Mouse (Mus musculus): ENCODE data around the gene Nsl1. TPM values are rescaled to one million over a fixed set of nuclear protein-coding genes. Genes with fewer than 3 reads are reported as not detected.

Gene Nsl1
- polyA plus RNA-seq, 1 experiment from 2014 or later, result 26.4 TPM

DNA sequence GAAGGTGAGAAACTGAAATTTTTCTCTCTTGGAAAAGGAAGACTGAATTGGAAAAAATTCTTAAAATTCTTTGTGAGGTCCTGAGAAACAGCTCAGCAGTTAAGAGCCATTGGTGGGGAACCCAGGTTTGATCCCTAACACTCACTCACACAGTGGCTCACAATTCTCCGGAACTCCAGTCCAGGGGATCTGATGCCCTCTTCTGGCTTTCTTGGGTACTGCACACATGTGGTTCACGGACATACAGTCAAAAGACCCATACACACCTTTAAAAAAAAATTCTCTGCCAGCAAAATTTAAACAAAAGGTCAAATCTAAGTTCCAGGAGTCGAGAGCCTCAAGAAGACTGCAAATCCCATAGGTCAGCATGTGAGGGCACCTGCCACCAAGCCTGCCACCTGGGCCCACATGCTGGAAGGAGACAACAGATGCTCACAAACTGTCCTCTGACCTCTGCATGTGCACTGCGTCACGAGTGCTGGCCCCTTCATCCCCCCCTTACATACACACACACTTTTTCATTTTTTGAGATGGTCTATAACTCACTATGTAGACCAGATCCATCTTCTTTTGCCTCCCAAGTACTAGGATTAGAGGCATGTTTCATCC is 22.2 kb downstream of the Nsl1 start:
- Histone ChIP-seq H3K4me2 (no peak overlapping the region), H3K27me3 (no peaks in the 10 kb centered on the region), H3K36me3 (replicated peaks) (peaks cover 44% of the 10 kb centered on the region), H3K4me1 (no peaks in the 10 kb centered on the region), H3K9me3 (no peaks in the 10 kb centered on the region), H3K27ac (no peak overlapping the region), H3K4me3 (replicated peaks) (no peak overlapping the region), H3K9ac (no peak overlapping the region)
- ATAC-seq (ENCODE audit: low FRiP score), result no peak
- 75% methylated on average over 5 of the region's 5 CpGs for WGBS

DNA sequence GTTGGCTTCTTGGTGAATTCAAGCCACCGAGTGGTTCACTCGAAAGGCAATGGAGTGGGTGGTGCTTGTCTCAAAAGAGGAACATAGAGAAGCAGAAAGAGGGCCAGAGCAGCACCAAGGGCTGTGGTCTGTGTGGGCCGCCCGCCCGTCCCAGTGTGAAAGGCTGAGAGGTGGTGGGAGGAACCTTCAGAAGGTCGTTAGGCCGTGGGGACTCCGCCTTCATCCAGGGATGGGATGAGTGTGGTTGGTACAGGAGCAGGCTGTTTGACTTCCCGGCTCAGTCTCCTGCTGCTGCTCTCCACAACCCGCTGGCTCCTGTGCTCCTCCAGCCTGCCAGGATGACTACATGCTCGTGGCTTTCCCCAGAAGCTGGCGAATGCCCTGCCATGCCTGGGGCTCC is 22.8 kb downstream of the Nsl1 start:
- WGBS, result 81% methylated on average over 12 of the region's 12 CpGs
- ATAC-seq (ENCODE audit: low FRiP score), result no peak
- H3K36me3 ChIP-seq (replicated peaks), result peaks cover 39% of the 10 kb centered on the region

DNA sequence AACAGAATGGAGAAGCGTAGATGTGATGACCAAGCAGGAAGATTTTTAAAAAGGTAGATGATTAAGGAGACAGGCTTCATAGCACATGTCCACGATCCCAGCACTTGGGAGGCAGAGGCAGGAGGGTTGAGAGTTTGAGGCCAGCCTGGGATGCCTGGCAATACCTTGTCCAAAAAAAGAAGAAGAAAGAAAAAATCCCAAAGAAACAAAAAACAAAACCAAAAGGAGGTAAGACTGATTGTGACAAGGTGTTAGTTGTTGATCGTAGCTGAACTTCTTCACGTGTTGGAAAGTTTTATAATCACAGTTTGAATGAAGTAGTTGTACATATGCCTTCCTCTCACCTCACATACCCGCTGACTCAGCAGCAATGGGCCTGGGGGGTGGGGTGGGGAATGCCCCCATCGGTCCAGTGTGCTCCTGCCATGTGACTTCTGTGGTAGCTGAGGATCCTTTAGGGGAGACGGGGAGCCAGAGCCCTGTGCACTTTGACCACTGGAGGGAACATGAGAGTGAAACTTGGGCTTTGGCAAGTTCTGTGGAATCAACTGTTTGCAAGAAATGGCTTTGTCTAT is 23.6 kb downstream of the Nsl1 start:
- Histone ChIP-seq H3K4me3 (replicated peaks) (no peak overlapping the region), H3K9ac (no peak overlapping the region), H3K4me1 (no peaks in the 10 kb centered on the region), H3K9me3 (no peaks in the 10 kb centered on the region), H3K4me2 (no peak overlapping the region), H3K27me3 (no peaks in the 10 kb centered on the region), H3K36me3 (replicated peaks) (peaks cover 34% of the 10 kb centered on the region), H3K27ac (no peak overlapping the region)
- 90% methylated on average over 7 of the region's 7 CpGs for WGBS
- ATAC-seq (ENCODE audit: low FRiP score), result no peak

More for the DNA sequence above, 22.8 kb downstream of the Nsl1 start:
- Histone ChIP-seq H3K27ac (no peak overlapping the region), H3K4me3 (replicated peaks) (no peak overlapping the region), H3K27me3 (no peaks in the 10 kb centered on the region), H3K9ac (no peak overlapping the region; the same call in 1 of the 2 replicates), H3K4me1 (no peaks in the 10 kb centered on the region), H3K4me2 (no peak overlapping the region), H3K9me3 (no peaks in the 10 kb centered on the region)

DNA sequence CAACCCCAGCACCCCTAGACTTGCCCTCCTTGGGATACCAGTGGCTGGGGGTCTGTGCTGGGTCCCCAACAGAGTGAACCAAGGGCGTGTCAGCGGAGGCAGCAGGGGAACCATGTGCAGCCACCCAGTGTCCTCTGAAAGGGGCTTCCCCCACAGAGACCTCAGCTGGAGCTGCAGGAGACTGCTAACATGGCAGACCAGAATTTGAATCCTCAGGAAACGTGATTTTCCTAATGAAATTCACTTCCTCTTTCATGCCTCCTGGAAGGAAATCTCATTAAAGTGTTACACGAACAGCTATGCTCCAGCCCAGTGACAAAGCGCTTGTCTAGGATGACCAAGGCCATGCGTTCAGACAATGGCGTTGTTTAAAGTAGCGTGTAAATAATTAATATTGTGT is 24.1 kb downstream of the Nsl1 start:
- peaks cover 28% of the 10 kb centered on the region for H3K36me3 ChIP-seq (replicated peaks)
- no peak overlapping the region for H3K27ac ChIP-seq
- no peak overlapping the region for H3K4me3 ChIP-seq (replicated peaks)
- H3K9me3 ChIP-seq, result no peaks in the 10 kb centered on the region
- H3K9ac ChIP-seq, result no peak overlapping the region
- H3K27me3 ChIP-seq, result no peaks in the 10 kb centered on the region
- no peaks in the 10 kb centered on the region for H3K4me1 ChIP-seq
- no peak for ATAC-seq (ENCODE audit: low FRiP score)
- WGBS, result 83% methylated on average over 8 of the region's 8 CpGs
- no peak overlapping the region for H3K4me2 ChIP-seq

DNA sequence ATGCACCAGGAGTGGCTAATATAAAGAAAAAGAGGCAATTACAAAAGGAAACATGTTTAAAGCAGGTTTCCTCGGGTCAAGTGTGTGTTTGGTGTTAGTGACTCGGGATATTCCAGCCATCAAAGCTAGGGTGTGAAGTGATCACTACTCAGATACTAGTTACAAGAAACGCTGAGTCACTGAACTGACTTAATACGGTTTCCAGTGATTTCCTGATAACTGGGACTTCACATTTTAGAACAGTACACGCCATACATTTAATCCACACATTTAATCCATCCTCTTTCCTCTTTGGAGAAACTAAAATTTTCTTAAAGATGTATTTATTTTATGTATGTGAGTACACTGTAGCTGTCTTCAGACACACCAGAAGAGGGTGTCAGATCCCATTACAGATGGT is 25.1 kb downstream of the Nsl1 start:
- no peak for ATAC-seq (ENCODE audit: low FRiP score)
- Histone ChIP-seq H3K9me3 (no peaks in the 10 kb centered on the region), H3K36me3 (replicated peaks) (peaks cover 20% of the 10 kb centered on the region), H3K27ac (no peak overlapping the region), H3K4me1 (no peaks in the 10 kb centered on the region), H3K9ac (no peak overlapping the region), H3K4me3 (replicated peaks) (no peak overlapping the region), H3K27me3 (no peaks in the 10 kb centered on the region), H3K4me2 (no peak overlapping the region)
- 87% methylated on average over 5 of the region's 5 CpGs for WGBS

DNA sequence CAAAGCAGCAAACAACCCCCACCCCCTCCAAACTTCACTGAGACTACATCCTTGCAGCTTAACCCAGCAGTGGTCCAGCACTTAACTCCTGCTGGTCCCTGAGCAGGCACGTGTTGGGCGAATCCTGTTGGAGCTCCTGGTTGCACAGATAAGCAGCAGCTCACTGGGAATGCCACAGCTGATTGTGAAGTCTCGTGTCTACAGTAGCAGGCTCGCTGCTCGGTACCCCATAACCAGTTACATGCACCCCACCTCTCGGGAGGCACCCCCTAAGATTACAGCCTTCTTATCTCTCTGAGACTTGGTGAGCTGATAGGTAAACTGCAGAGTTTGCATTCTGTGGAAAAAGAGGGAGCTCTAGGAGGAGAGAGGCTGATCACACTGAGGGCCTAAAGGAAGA is 26.5 kb downstream of the Nsl1 start:
- no peak for ATAC-seq (ENCODE audit: low FRiP score)
- Histone ChIP-seq H3K4me3 (replicated peaks) (no peak overlapping the region), H3K27ac (no peak overlapping the region), H3K27me3 (no peaks in the 10 kb centered on the region), H3K9ac (no peak overlapping the region), H3K4me2 (no peak overlapping the region), H3K36me3 (replicated peaks) (peaks cover 10% of the 10 kb centered on the region; the same call in 1 of the 2 replicates), H3K4me1 (no peaks in the 10 kb centered on the region), H3K9me3 (no peaks in the 10 kb centered on the region)
- 78% methylated on average over 6 of the region's 6 CpGs for whole genome bisulfite sequencing

DNA sequence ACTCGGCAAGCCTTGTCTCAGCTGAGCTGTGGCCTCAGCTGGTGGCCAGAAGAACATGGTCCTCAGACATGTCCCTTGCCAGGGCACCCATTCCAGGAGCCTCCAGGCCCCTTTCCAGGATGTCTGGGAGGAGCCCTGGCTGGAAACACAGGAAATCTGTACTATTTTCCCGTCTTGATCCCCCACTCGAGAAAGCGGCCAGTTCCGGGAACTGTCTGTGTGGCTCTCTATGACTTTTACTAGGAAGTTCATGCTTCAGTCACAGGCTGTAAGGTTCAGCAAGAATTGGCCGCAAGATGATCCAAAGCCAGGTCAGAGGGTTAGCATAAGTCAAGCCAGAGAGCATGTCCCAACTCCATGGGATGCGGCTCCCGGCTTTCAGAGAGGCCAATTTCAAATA is 29.2 kb downstream of the Nsl1 start:
- no peak for ATAC-seq (ENCODE audit: low FRiP score)
- peaks cover 10% of the 10 kb centered on the region for H3K27me3 ChIP-seq
- no peaks in the 10 kb centered on the region for H3K36me3 ChIP-seq (replicated peaks)
- H3K4me2 ChIP-seq, result no peak overlapping the region
- H3K27ac ChIP-seq, result no peak overlapping the region
- no peaks in the 10 kb centered on the region for H3K9me3 ChIP-seq
- H3K9ac ChIP-seq, result no peak overlapping the region
- no peak overlapping the region for H3K4me3 ChIP-seq (replicated peaks)
- no peaks in the 10 kb centered on the region for H3K4me1 ChIP-seq
- WGBS, result 88% methylated on average over 8 of the region's 8 CpGs

DNA sequence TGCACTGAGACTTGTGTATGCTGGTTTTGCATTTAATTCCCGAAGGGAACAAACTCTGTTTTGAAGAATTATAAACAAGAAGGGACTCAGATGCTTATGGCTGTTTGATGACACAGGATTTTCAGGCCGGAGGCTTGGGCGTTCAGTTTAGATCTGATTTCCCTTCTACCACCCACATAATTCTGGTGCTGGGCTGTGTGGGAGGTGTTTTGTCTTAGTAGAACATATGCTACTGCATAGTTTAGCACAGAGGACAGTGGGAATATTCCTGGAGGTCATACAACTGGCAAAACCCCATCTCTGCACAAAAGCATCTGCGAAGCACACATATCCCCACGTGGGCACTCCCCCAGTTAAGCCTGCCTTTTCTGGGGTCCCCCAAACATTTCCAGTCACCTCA is 30.8 kb downstream of the Nsl1 start:
- no peaks in the 10 kb centered on the region for H3K36me3 ChIP-seq (replicated peaks)
- WGBS, result 85% methylated on average over 5 of the region's 5 CpGs
- H3K4me1 ChIP-seq, result peaks cover 11% of the 10 kb centered on the region
- ATAC-seq (ENCODE audit: low FRiP score), result no peak
- no peak overlapping the region for H3K9ac ChIP-seq
- H3K27ac ChIP-seq, result no peak overlapping the region
- no peaks in the 10 kb centered on the region for H3K9me3 ChIP-seq
- peaks cover 21% of the 10 kb centered on the region for H3K27me3 ChIP-seq
- H3K4me2 ChIP-seq, result no peak overlapping the region
- no peak overlapping the region for H3K4me3 ChIP-seq (replicated peaks)

DNA sequence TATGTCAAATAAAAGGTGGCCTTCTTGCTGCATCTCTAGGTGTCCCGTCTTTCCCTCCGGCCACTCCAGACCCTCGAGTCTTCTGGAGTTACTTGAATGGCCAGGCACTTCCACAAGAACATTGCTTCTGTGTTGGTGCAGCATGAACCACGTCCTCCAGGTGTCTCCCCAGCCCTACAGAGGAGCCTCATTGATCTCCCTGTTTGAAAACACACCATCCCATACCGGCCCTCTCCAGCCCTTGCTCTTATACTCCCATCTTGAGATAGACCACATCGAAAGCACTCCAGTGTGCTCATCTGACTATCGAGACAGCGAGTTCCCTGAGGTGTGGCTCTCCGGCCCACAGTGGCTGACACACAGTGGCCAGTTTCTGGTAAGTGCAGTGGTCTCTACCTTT is 32.2 kb downstream of the Nsl1 start:
- Histone ChIP-seq H3K4me3 (replicated peaks) (no peak overlapping the region), H3K27ac (no peak overlapping the region), H3K4me1 (peaks cover 14% of the 10 kb centered on the region), H3K4me2 (no peak overlapping the region), H3K27me3 (peaks cover 35% of the 10 kb centered on the region), H3K9ac (no peak overlapping the region), H3K36me3 (replicated peaks) (no peaks in the 10 kb centered on the region), H3K9me3 (no peaks in the 10 kb centered on the region)
- WGBS, result 74% methylated on average over 9 of the region's 9 CpGs
- no peak for ATAC-seq (ENCODE audit: low FRiP score)

DNA sequence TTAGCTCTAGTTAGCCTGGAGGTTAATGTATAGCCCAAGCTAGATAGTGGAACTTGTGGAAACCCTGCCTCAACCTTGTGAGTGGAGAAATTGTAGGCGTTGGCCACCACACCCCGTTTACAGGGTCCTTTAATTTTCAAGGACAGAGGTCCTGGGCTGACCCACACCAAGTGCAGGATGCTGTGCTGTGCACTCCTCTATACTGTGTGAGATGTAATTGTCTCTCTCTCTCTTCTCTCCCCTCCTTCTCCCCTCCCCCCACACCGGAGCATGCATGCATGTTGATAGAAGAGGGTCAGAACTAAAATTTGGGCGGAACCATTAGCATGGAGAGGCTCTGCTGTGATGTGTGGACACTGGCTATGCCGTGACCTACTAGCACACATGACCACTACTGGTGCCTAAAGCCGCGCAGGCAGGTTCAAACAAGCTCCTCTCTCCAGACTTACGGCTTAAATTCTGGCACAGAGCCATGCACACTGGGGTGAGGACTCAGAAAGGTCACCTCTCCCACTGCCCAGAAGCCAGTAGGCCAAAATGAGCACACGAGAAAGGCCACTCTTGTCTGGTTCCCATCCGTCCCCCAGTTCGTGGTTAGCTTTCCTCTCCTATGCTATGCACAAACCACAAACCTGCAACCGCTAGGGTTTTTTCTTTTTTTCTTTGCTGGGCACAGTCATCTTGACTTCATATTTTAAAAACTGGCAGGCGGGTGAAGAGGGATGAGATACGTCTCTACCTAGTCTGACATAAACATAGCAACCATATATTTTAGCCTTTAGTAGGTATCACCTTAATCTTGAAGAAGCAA is 34.3 kb downstream of the Nsl1 start:
- Histone ChIP-seq H3K4me1 (peaks cover 14% of the 10 kb centered on the region), H3K9ac (peak overlapping the region; percentile 63; the same call in 1 of the 2 replicates), H3K4me3 (replicated peaks) (peak overlapping the region; percentile 59), H3K27me3 (peaks cover 44% of the 10 kb centered on the region), H3K9me3 (0 out of 2 replicates have a peak, but pooled peaks cover 4% of the 10 kb centered on the region), H3K36me3 (replicated peaks) (no peaks in the 10 kb centered on the region), H3K4me2 (peak overlapping the region; percentile 97), H3K27ac (no peak overlapping the region)
- no peak for ATAC-seq (ENCODE audit: low FRiP score)
- WGBS, result 59% methylated on average over 14 of the region's 14 CpGs

DNA sequence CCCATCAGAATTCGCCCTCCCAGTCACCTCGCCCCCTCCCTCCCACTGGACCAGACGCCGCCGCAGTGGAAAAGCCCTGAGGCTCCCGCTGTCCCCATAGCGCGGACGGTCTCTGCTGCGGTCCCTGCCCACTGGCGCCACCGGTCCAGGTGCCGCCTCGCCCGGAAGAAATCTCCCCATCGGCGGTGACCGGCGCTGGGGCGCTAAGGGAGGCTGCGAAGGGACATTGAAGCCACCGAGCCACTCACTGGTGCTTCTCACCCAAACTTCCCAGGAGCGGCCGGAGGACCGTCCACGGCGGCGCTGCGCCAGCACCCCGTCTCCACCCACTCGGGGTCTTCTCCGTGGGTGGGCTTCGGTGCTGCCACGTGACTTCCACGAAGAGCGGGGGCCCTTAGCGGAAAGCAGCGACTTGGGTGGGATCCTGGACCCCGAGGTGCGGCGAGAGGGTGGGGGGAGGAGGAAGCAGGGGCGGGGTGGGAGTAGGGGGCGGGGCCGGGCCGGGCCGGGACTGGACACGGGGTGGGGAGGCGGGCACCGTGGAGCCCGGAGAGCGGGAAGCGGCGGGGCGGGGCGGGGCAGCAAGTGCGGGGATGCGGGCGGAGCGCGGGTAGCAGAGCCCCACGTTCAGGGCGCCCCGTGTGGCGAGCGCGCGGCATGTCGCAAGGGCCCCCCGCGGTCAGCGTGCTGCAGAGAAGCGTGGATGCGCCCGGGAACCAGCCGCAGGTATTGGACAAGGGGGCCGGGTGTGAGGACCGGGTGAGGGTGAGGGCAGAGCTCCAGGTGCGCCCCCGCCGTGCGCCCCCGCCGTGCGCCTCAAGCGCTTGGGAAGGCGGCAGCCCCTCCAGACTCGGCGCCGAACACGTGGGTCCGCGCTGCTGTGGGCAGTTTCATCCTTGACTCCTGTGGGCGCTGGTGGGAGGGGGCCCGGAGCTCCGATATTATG is 35.3 kb downstream of the Nsl1 start, which contains the start of gene Batf3:
Gene Batf3, plus strand, starts transcription at position 46 of the 946 bp plus-strand sequence.
- peaks cover 44% of the 10 kb centered on the region for H3K27me3 ChIP-seq
- ATAC-seq (ENCODE audit: low FRiP score), result peak; percentile 87
- peak within 1 kb of the TSS; percentile 97 for H3K4me2 ChIP-seq
- no peaks in the 10 kb centered on the region for H3K36me3 ChIP-seq (replicated peaks)
- WGBS, result under 1% methylated on average over 81 of the region's 95 CpGs
- no peak within 1 kb of the TSS for H3K27ac ChIP-seq
- peak within 1 kb of the TSS; percentile 59 for H3K4me3 ChIP-seq (replicated peaks)
- 0 out of 2 replicates have a peak, but pooled peaks cover 4% of the 10 kb centered on the region for H3K9me3 ChIP-seq
- peak within 1 kb of the TSS; percentile 63 for H3K9ac ChIP-seq
- peaks cover 14% of the 10 kb centered on the region for H3K4me1 ChIP-seq

DNA sequence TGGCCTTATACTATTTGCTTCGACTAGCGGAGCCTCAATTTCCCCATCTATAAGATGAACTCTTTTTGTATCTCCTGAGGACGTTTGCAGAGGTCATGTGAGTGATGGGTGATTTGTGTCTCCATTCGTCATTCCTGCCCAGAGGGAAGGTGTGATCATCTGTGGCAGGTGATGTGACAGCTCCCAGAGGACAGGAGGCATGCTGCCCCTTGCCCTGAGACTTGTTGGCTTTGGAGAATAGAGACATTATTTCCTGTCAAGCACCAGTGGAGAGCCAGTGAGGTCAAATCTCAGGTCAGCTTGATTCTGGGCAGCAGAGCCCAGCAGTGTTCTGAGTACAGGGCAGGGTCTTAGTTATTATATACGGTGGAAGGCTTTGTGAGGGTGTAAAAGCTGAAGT is 36.3 kb downstream of the Nsl1 start:
- ATAC-seq (ENCODE audit: low FRiP score), result no peak
- WGBS, result 47% methylated on average over 5 of the region's 5 CpGs
- Histone ChIP-seq H3K4me1 (peaks cover 14% of the 10 kb centered on the region), H3K27ac (no peak overlapping the region), H3K4me3 (replicated peaks) (no peak overlapping the region; the same call in 1 of the 2 replicates), H3K9me3 (0 out of 2 replicates have a peak, but pooled peaks cover 4% of the 10 kb centered on the region), H3K4me2 (peak overlapping the region; percentile 97; the same call in 1 of the 2 replicates), H3K9ac (no peak overlapping the region), H3K36me3 (replicated peaks) (no peaks in the 10 kb centered on the region), H3K27me3 (peaks cover 44% of the 10 kb centered on the region)

All from forebrain, embryonic 12.5 days (tissue).